Mouse (Mus musculus): ENCODE results near the gene Ofcc1.

DNA sequence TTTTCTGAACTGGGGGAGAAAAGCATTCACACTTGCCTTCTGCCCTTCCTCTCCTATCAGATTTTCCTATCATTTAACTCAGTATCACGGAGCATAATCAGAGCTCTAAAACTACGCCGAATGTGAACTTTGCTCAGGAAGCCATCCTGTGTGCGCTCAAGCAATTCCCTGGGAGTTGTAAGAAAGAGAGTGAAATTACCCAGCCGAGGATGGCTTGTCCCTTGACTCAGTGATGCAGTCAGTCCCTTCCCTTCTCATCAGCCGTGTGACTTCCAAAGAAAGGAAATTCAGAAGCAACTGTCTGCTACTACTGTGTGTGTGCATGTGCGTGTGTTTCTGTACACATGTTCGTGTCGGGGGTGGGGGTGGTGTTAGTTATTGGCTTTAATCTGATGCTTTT lies 93.7 kb downstream of the Ofcc1 start:
- TF ChIP-seq CTCF (conservative IDR thresholded peaks at IDR 0.05; ENCODE audit: insufficient read depth, insufficient read length, low read depth, low read length) (no peak), POLR2A (IDR thresholded peaks at IDR 0.05; ENCODE audit: low read depth, low read length) (no peak)
